Mouse (Mus musculus): ENCODE measurements around the gene Abca4.
A peak's percentile ranks its signal among the peaks of the same experiment; 100 is the strongest.
"Not testable (repeated sequence)": the region's sequence is repeated elsewhere in the genome, so short reads cannot be mapped to it uniquely, and the experiment has no call there.

Abca4 gene

GRCm38 (mm10) chr3:122058439-122059198 is 14.4 kb downstream of the Abca4 start:
- DNase-seq, result peak; percentile 67

- DNase-seq, result no peak
Measured at GRCm38 (mm10) chr3:122062586-122062985, 18.3 kb downstream of the Abca4 start.

GRCm38 (mm10) chr3:122064556-122065410 is 20.5 kb downstream of the Abca4 start:
- DNase-seq, result peak; percentile 47

GRCm38 (mm10) chr3:122071769-122072168 is 27.5 kb downstream of the Abca4 start:
- peak; percentile 38 for DNase-seq

GRCm38 (mm10) chr3:122072646-122073571 is 28.7 kb downstream of the Abca4 start:
- DNase-seq, result peak; percentile 86

GRCm38 (mm10) chr3:122073595-122073994 is 29.4 kb downstream of the Abca4 start:
- no peak for DNase-seq

- DNase-seq, result peak; percentile 87
Measured at GRCm38 (mm10) chr3:122074334-122074733, 30.1 kb downstream of the Abca4 start.

GRCm38 (mm10) chr3:122078141-122078540 is 33.9 kb downstream of the Abca4 start:
- DNase-seq, result peak; percentile 81

GRCm38 (mm10) chr3:122079172-122079571 is 34.9 kb downstream of the Abca4 start:
- no peak for DNase-seq

- DNase-seq, result not testable (repeated sequence)
Measured at GRCm38 (mm10) chr3:122081634-122082033, 37.4 kb downstream of the Abca4 start.

- no peak for DNase-seq
Measured at GRCm38 (mm10) chr3:122082338-122082737, 38.1 kb downstream of the Abca4 start.

GRCm38 (mm10) chr3:122085157-122085989 is 41.1 kb downstream of the Abca4 start:
- no peak for DNase-seq

GRCm38 (mm10) chr3:122088054-122088681 is 43.9 kb downstream of the Abca4 start:
- DNase-seq, result no peak

GRCm38 (mm10) chr3:122090338-122090737 is 46.1 kb downstream of the Abca4 start:
- no peak for DNase-seq

- no peak for DNase-seq
Measured at GRCm38 (mm10) chr3:122099713-122100112, 55.5 kb downstream of the Abca4 start.

- DNase-seq, result no peak
Measured at GRCm38 (mm10) chr3:122102091-122102490, 57.8 kb downstream of the Abca4 start.

- DNase-seq, result peak; percentile 88
Measured at GRCm38 (mm10) chr3:122103864-122104808, 59.9 kb downstream of the Abca4 start.

GRCm38 (mm10) chr3:122106920-122107319 is 62.7 kb downstream of the Abca4 start:
- DNase-seq, result no peak

GRCm38 (mm10) chr3:122107643-122108194 is 63.5 kb downstream of the Abca4 start:
- no peak for DNase-seq

GRCm38 (mm10) chr3:122109461-122109860 is 65.2 kb downstream of the Abca4 start:
- DNase-seq, result peak; percentile 84
